Mouse (Mus musculus) olfactory bulb, adult 2 months (tissue): Measurements from ENCODE around the gene Chst4. TPM values are rescaled to one million over a fixed set of nuclear protein-coding genes. Genes with fewer than 3 reads are reported as not detected.
A peak's percentile ranks its signal among the peaks of the same experiment; 100 is the strongest.

Experiments
- H3K27ac ChIP-seq: fragments of 200-500 bp; 2 replicates; pipeline ENCODE4 v1.5.1; 2012; ENCODE audit warnings: low read depth, low read length; ENCODE audit not compliant: insufficient read depth
- H3K4me1 ChIP-seq: fragments of 200-500 bp; 2 replicates; pipeline ENCODE4 v1.6.1; 2012; ENCODE audit warnings: low read length; ENCODE audit not compliant: control insufficient read depth, insufficient read depth
- H3K4me3 ChIP-seq: fragments of 200-500 bp; 2 replicates; pipeline ENCODE4 v1.5.1; 2012; ENCODE audit warnings: mild to moderate bottlenecking, low read depth, low read length, moderate library complexity; ENCODE audit not compliant: insufficient read depth
- CTCF ChIP-seq: fragments of 200-500 bp; IDR thresholded peaks from 2 replicates; pipeline ENCODE4 v1.5.1; 2012; ENCODE audit warnings: low read depth, mild to moderate bottlenecking, low read length, moderate library complexity; ENCODE audit not compliant: insufficient read depth
- POLR2A ChIP-seq: fragments of 200-500 bp; IDR thresholded peaks from 2 replicates; pipeline ENCODE4 v1.6.1; 2012; ENCODE audit warnings: mild to moderate bottlenecking, low read depth, low read length, moderate library complexity; ENCODE audit not compliant: insufficient read depth
- WGBS: fragments of 180-500 bp; shearing (Covaris S2); methylation state at CpG from one replicate; pipeline ENCODE4 v1.1.7; 2018; 5-methylcytosine and 5-hydroxymethylcytosine counted together
- polyA plus RNA-seq: library from polyadenylated mRNA; stranded (reverse); fragments of >200 nt; gene quantifications from 2 replicates; pipeline ENCODE4 v1.2.4, GENCODE M21; 2012; ENCODE audit warnings: low replicate concordance; ENCODE audit not compliant: missing spikeins, insufficient read depth, insufficient read length

Gene Chst4
- polyA plus RNA-seq, result not detected in 2 replicates

DNA sequence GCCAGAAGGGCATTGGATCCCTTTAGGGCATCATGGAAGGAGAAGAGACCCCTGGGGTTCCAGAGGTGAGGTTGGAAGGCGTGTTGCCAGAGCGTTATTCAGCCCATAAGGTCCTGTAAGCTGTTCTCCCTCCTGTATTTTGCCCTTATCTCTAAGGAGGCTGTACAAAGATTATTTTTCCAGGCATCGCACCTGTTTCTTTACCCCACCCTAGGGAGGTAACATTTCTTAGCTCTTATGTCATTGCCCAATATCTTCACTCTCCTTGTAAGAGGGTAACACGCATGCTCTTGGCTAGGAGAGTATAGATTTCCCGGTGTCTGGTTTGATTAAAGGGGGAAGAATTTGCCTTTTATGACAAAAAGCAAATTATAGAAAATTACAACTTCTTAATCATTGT, at the start of gene Chst4:
Chst4 (minus strand) TSS at position 82 of the 400 bp plus-strand sequence.
- Histone ChIP-seq H3K27ac (no peak within 1 kb of the TSS), H3K4me1 (peaks cover 5% of the 10 kb centered on the region), H3K4me3 (no peak within 1 kb of the TSS)
- TF ChIP-seq POLR2A (no peak), CTCF (no peak)
- 96% methylated on average over 5 of the region's 5 CpGs for WGBS

DNA sequence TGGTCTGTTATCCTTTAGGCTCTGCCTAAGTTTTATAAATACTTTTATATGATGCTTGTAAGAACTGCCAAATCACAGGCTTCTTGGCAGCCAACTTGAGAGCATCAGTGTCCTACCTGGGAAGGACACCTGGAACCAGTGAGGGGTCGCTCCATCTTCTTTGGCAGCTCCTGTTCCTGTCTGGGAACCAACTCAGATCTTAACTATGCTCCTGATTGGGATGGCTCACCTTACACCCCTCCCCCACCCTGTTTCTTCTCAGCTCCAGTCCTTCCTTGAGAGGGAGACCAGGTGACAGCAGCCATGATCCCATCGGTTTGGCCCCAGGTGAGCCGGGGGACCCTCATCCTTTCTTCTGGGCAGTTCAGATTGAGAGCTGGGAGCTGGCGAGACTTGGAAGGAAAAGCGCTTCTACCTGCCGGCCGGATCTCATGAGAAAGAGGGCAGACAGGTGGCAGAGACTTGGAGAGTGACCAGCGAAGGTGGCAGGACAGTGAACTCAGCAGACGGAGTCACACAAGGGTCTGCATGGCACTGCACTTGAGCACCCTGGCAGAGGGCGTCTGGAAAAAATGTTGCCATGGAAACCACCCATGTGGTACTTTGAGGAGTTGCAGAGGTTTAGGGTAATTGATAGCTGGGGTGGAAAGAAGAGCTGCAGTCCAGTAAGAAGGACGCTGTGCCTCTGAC, 43.0 kb upstream of the Chst4 start:
- Histone ChIP-seq H3K4me3 (no peak overlapping the region), H3K27ac (no peak overlapping the region), H3K4me1 (peaks cover 18% of the 10 kb centered on the region)
- TF ChIP-seq POLR2A (no peak), CTCF (no peak)
- WGBS, result 74% methylated on average over 11 of the region's 11 CpGs

DNA sequence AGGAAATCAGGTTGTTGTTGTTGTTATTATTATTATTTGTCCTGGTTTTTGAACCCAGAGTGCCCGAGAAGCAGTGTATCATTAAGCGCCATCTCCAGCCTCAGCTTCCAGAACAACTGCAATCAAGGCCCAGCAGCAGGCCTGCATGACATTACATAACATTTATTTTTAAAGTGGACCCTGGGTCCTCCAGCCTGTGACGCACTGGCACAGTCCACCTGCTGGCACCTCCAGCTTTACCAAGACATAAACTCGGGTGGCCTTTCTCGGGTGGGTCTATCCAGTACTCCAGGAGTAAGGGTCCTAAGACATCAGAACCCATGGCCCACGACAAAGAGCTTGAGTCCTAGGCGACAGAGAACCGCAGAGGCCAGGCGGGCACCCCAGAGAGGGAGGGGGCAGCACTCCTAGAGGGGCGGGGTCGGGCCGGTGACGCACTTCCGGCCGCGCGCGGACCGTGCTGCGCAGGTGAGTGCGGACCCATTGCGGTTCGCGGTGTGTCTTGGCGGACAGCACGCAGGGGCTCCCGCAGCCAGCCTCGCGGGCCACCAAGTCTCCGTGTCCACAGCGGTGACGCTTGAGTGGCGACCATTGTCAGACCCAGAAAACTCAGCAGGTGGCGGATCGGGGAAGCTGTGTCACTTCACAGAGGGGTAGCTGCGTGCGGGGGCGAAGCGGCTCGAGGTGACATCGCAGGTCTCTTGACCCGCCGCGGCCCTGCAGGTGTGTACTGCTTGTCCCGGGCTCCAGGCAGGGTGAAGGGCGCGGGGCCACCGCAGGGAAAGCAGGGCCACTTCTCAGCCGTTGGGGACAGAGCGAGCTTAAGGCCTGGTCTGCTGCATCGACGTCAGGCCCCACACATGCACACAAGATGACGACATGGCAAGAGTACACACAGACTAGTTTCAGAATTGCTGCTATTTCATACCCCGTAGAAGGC, 40.0 kb upstream of the Chst4 start, which contains the start of gene Zfp612:
Zfp612 (plus strand) TSS at position 465 of the 940 bp plus-strand sequence.
- 6% methylated on average over 54 of the region's 54 CpGs for WGBS
- Histone ChIP-seq H3K4me3 (peak within 1 kb of the TSS; percentile 80), H3K27ac (0 out of 2 replicates have a peak within 1 kb of the TSS, but pooled peaks have one; percentile 38), H3K4me1 (peaks cover 18% of the 10 kb centered on the region)
- TF ChIP-seq POLR2A (0 out of 2 replicates have a peak, but pooled peaks have one; percentile 55), CTCF (no peak)

DNA sequence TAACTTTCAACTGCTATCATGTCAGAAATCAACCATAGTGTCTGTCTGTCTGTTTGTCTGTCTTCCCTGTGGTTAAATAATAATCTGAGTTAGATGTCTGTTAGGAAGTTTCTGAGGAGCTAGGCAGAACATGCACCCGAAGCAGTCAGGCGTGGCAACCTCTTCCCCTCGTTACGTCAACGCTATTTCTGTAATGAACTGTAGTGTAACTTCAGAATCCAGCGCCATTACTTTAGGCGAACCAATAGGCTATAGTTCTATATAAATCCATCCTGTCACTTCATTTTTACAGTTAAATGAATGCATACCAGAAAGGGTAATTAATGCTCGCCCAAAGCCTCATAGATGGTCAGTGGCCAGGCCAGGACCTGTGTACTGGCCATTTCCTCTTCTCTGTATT, 35.0 kb upstream of the Chst4 start:
- WGBS, result 82% methylated on average over 8 of the region's 8 CpGs

DNA sequence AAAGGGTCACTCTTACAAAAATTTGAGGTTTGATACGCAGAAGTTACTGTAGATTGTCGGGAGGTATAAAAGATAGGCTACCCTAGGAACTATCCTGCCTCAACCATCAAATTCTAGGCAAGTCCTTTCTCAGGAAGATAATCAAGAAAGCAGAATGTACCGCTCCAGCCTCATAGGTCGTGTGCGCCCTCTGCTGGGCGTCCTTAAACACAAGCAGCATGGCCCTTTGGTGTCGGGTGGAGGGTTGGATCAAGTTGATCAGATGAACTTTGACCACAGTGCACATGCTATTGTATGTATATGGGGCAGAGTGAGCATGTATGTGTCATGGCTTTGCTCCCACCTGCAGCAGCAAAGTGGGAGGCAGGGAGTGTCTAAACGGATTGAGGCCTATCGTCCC, 32.1 kb upstream of the Chst4 start:
- WGBS, result 17% methylated on average over 9 of the region's 9 CpGs
- no peak overlapping the region for H3K4me3 ChIP-seq
- peak; percentile 83 for TF ChIP-seq CTCF
- TF ChIP-seq POLR2A, result no peak
- H3K27ac ChIP-seq, result no peak overlapping the region
- no peaks in the 10 kb centered on the region for H3K4me1 ChIP-seq

More for the DNA sequence above, 35.0 kb upstream of the Chst4 start:
- Histone ChIP-seq H3K27ac (no peak overlapping the region), H3K4me3 (no peak overlapping the region), H3K4me1 (peaks cover 3% of the 10 kb centered on the region; the same call in 1 of the 2 replicates)
- TF ChIP-seq CTCF (no peak), POLR2A (no peak)

DNA sequence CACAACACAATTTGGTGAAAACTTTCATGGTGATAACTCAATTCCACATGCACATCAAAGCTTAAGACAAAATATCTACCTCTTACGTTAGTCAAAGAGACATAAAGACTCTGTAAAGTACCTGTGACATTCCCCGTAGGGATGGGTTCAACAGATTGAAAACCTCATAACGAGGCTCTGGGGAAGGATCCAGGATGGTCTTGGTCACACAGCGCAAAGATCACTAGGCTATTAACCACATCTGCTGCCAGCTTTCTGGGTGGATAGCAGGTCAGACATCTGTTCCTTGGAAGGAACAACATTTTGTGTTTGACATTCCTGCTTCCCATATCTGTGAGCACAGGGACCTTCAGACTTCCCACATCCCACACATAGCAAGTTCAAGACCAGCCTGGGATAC, 30.2 kb upstream of the Chst4 start:
- no peak for TF ChIP-seq POLR2A
- TF ChIP-seq CTCF, result no peak
- 87% methylated on average over 4 of the region's 4 CpGs for WGBS
- no peak overlapping the region for H3K4me3 ChIP-seq
- H3K27ac ChIP-seq, result no peak overlapping the region
- H3K4me1 ChIP-seq, result no peaks in the 10 kb centered on the region

DNA sequence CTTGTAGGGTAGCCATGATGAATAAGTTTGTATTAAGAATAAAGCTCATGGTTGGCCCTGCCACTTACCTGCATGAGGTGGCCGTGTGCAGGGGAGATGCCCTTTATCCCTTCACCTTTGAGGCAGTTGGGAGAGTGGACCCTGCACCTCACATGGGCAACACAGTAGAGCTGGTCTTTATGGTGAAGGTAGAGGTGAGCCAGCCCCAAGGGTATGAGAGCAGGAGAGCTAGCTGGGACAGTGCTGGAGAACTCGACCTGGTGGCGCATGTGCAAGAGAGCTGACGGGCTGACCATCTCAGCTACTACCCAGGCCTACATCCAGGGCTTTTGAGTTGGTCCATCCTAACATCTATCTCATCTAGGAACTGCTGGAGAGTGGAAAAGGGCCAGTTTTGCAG, 26.1 kb upstream of the Chst4 start:
- WGBS, result 91% methylated on average over 4 of the region's 4 CpGs
- Histone ChIP-seq H3K27ac (no peak overlapping the region), H3K4me1 (no peaks in the 10 kb centered on the region), H3K4me3 (no peak overlapping the region)
- TF ChIP-seq POLR2A (no peak), CTCF (no peak)

DNA sequence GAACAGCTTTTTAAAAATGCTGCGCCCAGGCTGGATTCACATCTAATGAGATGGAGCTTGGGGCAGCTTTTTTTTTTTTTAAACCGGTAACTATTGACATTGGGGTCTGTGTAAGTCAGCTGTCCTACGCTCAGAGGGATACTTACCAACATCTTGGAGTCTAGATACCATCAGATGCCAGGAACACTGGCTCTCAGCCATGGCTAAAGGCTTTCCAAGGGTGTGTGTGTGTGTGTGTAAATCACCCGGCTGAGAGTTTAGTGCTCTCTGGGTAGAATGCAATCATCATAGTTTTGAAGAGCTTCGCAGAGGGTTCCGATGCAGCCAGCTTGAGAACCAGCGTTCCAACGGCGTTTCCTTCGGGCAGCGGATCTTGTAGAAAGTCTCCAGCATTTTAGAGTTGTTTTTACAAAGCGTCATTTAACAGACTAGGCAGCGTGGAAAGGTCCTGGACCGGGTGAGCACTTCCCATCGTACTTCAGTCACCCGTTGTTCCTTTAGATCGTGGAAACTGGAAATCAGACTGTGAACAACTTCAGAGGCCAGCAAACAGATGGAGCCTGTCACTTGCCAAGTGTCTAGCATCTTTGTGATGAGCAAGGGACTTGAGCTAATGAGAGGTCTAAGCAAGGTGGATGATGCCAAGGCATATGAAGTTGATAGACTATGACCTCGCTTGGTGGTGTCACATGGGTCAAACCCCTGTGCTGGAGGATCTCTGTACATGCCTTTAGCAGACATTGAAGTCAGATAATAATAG, 25.2 kb upstream of the Chst4 start:
- 88% methylated on average over 18 of the region's 18 CpGs for WGBS
- Histone ChIP-seq H3K27ac (no peak overlapping the region), H3K4me3 (no peak overlapping the region)

More for the DNA sequence above, 25.2 kb upstream of the Chst4 start:
- no peaks in the 10 kb centered on the region for H3K4me1 ChIP-seq
- TF ChIP-seq CTCF, result no peak
- TF ChIP-seq POLR2A, result no peak
